Mouse (Mus musculus) kidney, adult 2 months (tissue): ENCODE measurements at regions not wholly inside any gene's neighbourhood (a gene's known extent, or its start where the extent isn't known, plus 50 kb on each side); places are given as distances from the start of the nearest gene placed in this dataset.

Experiments
- CTCF ChIP-seq: fragments of 200-500 bp; conservative IDR thresholded peaks from 2 replicates; pipeline ENCODE4 v1.5.1; 2011; ENCODE audit warnings: low read depth, mild to moderate bottlenecking, control low read depth, low read length, moderate library complexity, mixed read lengths; ENCODE audit not compliant: insufficient read depth, insufficient read length
- POLR2A ChIP-seq: fragments of 200-500 bp; IDR thresholded peaks from one replicate; pipeline ENCODE4 v1.6.1; 2011; ENCODE audit warnings: low read depth, low read length, control low read depth

DNA sequence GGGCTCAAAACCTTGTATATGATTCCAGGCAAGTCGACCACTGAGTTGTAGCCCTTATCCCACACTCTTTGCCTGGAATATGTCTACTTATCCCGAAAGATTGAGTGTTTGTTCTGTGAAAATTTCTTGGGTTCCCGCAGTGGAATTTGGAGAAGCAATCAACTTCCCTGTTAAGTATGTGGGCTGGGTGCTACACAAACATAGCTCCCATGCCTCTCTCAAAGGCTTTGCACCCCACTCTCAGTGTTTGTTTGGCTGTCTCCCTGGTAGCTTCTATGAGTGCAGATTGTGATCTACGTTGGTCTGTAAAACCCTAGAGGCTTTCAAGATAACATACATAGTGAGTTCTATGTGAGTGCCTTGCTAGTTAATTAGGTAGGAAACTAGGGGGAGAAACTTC, 1184.2 kb downstream of the 4930447A16Rik start:
- TF ChIP-seq POLR2A (no peak), CTCF (no peak)
